Mouse (Mus musculus): ENCODE measurements around the gene Baz2b. TPM values are rescaled to one million over a fixed set of nuclear protein-coding genes. Genes with fewer than 3 reads are reported as not detected.
"Not testable (repeated sequence)": the region's sequence is repeated elsewhere in the genome, so short reads cannot be mapped to it uniquely, and the experiment has no call there.

Baz2b gene
- polyA plus RNA-seq, 1 experiment from 2014 or later, result 70.8 TPM

GRCm38 (mm10) chr2:59854363-59854762 lies 355.3 kb downstream of the Baz2b start:
- Histone ChIP-seq H3K9me3 (no peaks in the 10 kb centered on the region), H3K4me2 (no peak overlapping the region), H3K27ac (no peak overlapping the region), H3K4me3 (replicated peaks) (no peak overlapping the region), H3K27me3 (no peaks in the 10 kb centered on the region), H3K36me3 (peaks cover 58% of the 10 kb centered on the region), H3K4me1 (replicated peaks) (no peaks in the 10 kb centered on the region), H3K9ac (replicated peaks) (no peak overlapping the region)
- no peak for ATAC-seq (ENCODE audit: insufficient number of reproducible peaks, insufficient read depth, low FRiP score, low TSS enrichment, low read depth)
- WGBS, result 65% methylated on average over 9 of the region's 9 CpGs

- Histone ChIP-seq H3K4me3 (replicated peaks) (no peak overlapping the region), H3K9me3 (no peaks in the 10 kb centered on the region), H3K27me3 (no peaks in the 10 kb centered on the region), H3K27ac (no peak overlapping the region), H3K4me1 (replicated peaks) (no peaks in the 10 kb centered on the region), H3K9ac (replicated peaks) (no peak overlapping the region), H3K4me2 (no peak overlapping the region), H3K36me3 (peaks cover 52% of the 10 kb centered on the region)
- ATAC-seq (ENCODE audit: insufficient number of reproducible peaks, insufficient read depth, low FRiP score, low TSS enrichment, low read depth), result no peak
- 93% methylated on average over 10 of the region's 10 CpGs for WGBS
These were observed 356.1 kb downstream of the Baz2b start for GRCm38 (mm10) chr2:59853543-59853942.

- no peak for ATAC-seq (ENCODE audit: insufficient number of reproducible peaks, insufficient read depth, low FRiP score, low TSS enrichment, low read depth)
- 89% methylated on average over 11 of the region's 11 CpGs for WGBS
- no peak overlapping the region for H3K27ac ChIP-seq
These were observed 356.7 kb downstream of the Baz2b start for GRCm38 (mm10) chr2:59852916-59853315.

GRCm38 (mm10) chr2:59851885-59852284 lies 357.8 kb downstream of the Baz2b start:
- not testable (repeated sequence) for H3K27me3 ChIP-seq; H3K4me2 ChIP-seq; H3K4me3 ChIP-seq (replicated peaks); ATAC-seq (ENCODE audit: insufficient number of reproducible peaks, insufficient read depth, low FRiP score, low TSS enrichment, low read depth); H3K27ac ChIP-seq; H3K4me1 ChIP-seq (replicated peaks); H3K9ac ChIP-seq (replicated peaks); H3K9me3 ChIP-seq
- H3K36me3 ChIP-seq, result peaks cover 37% of the 10 kb centered on the region
- WGBS, result 76% methylated on average over 5 of the region's 5 CpGs

More at GRCm38 (mm10) chr2:59852916-59853315, 356.7 kb downstream of the Baz2b start:
- Histone ChIP-seq H3K4me3 (replicated peaks) (no peak overlapping the region), H3K27me3 (no peaks in the 10 kb centered on the region), H3K4me1 (replicated peaks) (no peaks in the 10 kb centered on the region), H3K36me3 (peaks cover 45% of the 10 kb centered on the region), H3K9ac (replicated peaks) (no peak overlapping the region), H3K4me2 (no peak overlapping the region), H3K9me3 (no peaks in the 10 kb centered on the region)

Other genes with a start within 250 kb of the Baz2b start
- 93.3 and 104 TPM in 2 replicates for gene March7, start within 50 bp of the Baz2b start, polyA plus RNA-seq (2016; fragmentation: Nextera tagmentation; extraction: Ambion mirVana)
- 34.1 and 37.9 TPM in 2 replicates for gene Cd302, start 74.6 kb upstream of the Baz2b start, polyA plus RNA-seq (2016; fragmentation: Nextera tagmentation; extraction: Ambion mirVana)
- 4.9 and 5.1 TPM in 2 replicates for gene Ly75, start 173.5 kb upstream of the Baz2b start, polyA plus RNA-seq (2016; fragmentation: Nextera tagmentation; extraction: Ambion mirVana)

All from limb, embryonic 12.5 days (tissue).